Mouse (Mus musculus) limb, embryonic 14.5 days (tissue): ENCODE results near the gene Gck. TPM values are rescaled to one million over a fixed set of nuclear protein-coding genes. Genes with fewer than 3 reads are reported as not detected.
A peak's percentile ranks its signal among the peaks of the same experiment; 100 is the strongest.
"Not testable (repeated sequence)": the region's sequence is repeated elsewhere in the genome, so short reads cannot be mapped to it uniquely, and the experiment has no call there.

Experiments used
- ATAC-seq: fragments of 200-750 bp; cut with Nextera tagmentation; 2 replicates; pipeline ENCODE4 v1.8.0; 2017; ENCODE audit warnings: low read depth, moderate number of reproducible peaks, moderate TSS enrichment; ENCODE audit not compliant: low FRiP score
- DNase-seq: peaks from one replicate; pipeline ENCODE4 v3.0.0-alpha.2; 2015; ENCODE audit warnings: low spot score
- H3K27ac ChIP-seq: fragments of 300-500 bp; sonication (generic); replicated peaks from 2 replicates; pipeline ENCODE4 v1.5.1; 2014; ENCODE audit warnings: low read depth, mild to moderate bottlenecking, low read length, moderate library complexity, mixed read lengths
- H3K27me3 ChIP-seq: fragments of 300-500 bp; sonication (generic); 2 replicates; pipeline ENCODE4 v1.6.1; 2014; ENCODE audit warnings: low read length, mixed read lengths; ENCODE audit not compliant: control insufficient read depth, insufficient read depth
- H3K36me3 ChIP-seq: fragments of 300-500 bp; sonication (generic); 2 replicates; pipeline ENCODE4 v1.6.1; 2014; ENCODE audit warnings: mild to moderate bottlenecking, low read length, moderate library complexity, mixed read lengths; ENCODE audit not compliant: control insufficient read depth, insufficient read depth
- H3K4me1 ChIP-seq: fragments of 300-500 bp; sonication (generic); 2 replicates; pipeline ENCODE4 v1.6.1; 2014; ENCODE audit warnings: antibody characterized with exemption, low read length, mixed read lengths; ENCODE audit not compliant: control insufficient read depth, insufficient read depth
- H3K4me2 ChIP-seq: fragments of 300-500 bp; sonication (generic); replicated peaks from 2 replicates; pipeline ENCODE4 v1.6.1; 2014; ENCODE audit warnings: low read depth, mild to moderate bottlenecking, low read length, moderate library complexity; ENCODE audit not compliant: severe bottlenecking
- H3K4me3 ChIP-seq: fragments of 300-500 bp; sonication (generic); replicated peaks from 2 replicates; pipeline ENCODE4 v1.5.1; 2014; ENCODE audit warnings: low read length
- H3K9ac ChIP-seq: fragments of 300-500 bp; sonication (generic); 2 replicates; pipeline ENCODE4 v1.6.1; 2014; ENCODE audit warnings: mild to moderate bottlenecking, low read depth, low read length, moderate library complexity; ENCODE audit not compliant: severe bottlenecking
- H3K9me3 ChIP-seq: fragments of 300-500 bp; sonication (generic); 2 replicates; pipeline ENCODE4 v1.6.1; 2016; ENCODE audit warnings: low read length; ENCODE audit not compliant: control insufficient read depth
- POLR2A ChIP-seq: fragments of 200-500 bp; IDR thresholded peaks from 2 replicates; pipeline ENCODE4 v1.8.0; 2012; ENCODE audit warnings: inconsistent platforms, mild to moderate bottlenecking, moderate library complexity, borderline replicate concordance; ENCODE audit not compliant: insufficient read depth, insufficient read length; ENCODE audit errors: extremely low read depth
- WGBS: fragments of 180-500 bp; shearing (Covaris S2); extraction: QIAGEN DNeasy Blood & Tissue Kit; methylation state at CpG from one replicate; pipeline ENCODE4 v1.1.7; 2014; 5-methylcytosine and 5-hydroxymethylcytosine counted together
- polyA plus RNA-seq, 2 experiments: library from polyadenylated mRNA; depleted of rRNA in 1 of 2; stranded (reverse) in 1 of 2; unstranded in 1 of 2; fragments of >200 nt; fragmentation: Nextera tagmentation in 1 of 2; extraction: Ambion mirVana in 1 of 2; gene quantifications; 2 replicates each; pipeline versions ENCODE4 v1.2.1 to v1.2.3; 2012 to 2014

The Gck gene
- polyA plus RNA-seq, 2 experiments: 0.74 to 0.83 TPM

DNA sequence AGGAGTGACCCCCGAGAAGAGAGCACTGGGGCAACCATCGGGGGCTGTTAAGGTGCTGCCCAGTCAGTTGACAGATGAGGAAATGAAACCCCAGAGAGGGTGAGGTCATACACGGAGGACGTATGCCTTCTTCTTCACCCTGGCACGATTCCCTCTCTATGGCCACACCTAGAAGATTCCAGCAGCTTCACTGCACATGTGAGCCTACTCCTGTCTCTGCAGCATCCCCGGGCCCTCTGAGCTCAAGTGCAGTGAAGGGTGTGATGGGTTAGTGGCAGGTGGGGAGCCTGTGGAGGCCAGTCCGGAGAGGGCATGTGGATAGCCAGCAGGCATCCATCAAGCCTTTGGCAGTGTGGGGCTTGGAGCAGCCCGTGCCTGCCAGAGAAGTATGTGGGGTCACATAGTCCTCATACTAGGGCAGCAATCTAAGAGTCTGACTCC lies 57.7 kb downstream of the Gck start:
- Histone ChIP-seq H3K9ac (no peak overlapping the region), H3K4me3 (no peak overlapping the region), H3K27ac (no peak overlapping the region), H3K9me3 (no peaks in the 10 kb centered on the region), H3K27me3 (peaks cover 1% of the 10 kb centered on the region; the same call in 1 of the 2 replicates), H3K4me1 (peaks cover 14% of the 10 kb centered on the region), H3K4me2 (no peak overlapping the region), H3K36me3 (no peaks in the 10 kb centered on the region)
- 47% methylated on average over 8 of the region's 8 CpGs for WGBS
- DNase-seq (no peak), ATAC-seq (peak; percentile 41; the same call in 1 of the 2 replicates)
- TF ChIP-seq POLR2A: no peak

DNA sequence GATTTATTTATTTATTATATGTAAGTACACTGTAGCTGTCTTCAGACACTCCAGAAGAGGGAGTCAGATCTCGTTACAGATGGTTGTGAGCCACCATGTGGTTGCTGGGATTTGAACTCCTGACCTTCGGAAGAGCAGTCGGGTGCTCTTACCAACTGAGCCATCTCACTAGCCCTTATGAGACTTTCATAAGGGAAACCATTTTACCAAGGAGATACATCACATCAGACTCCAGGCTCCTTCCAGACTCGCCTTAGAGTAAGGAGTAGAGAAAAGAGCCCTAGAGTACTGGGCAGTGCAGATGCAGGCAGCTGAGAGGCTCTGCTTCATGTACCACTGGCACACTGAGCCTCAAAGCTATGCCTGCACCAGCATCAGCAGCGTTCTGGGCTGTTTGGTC lies 61.3 kb downstream of the Gck start:
- not testable (repeated sequence) for H3K27ac ChIP-seq, H3K9ac ChIP-seq, ATAC-seq, H3K4me2 ChIP-seq, H3K27me3 ChIP-seq, DNase-seq, H3K4me3 ChIP-seq, H3K9me3 ChIP-seq, H3K36me3 ChIP-seq
- WGBS: 47% methylated on average over 5 of the region's 5 CpGs
- peaks cover 15% of the 10 kb centered on the region for H3K4me1 ChIP-seq

DNA sequence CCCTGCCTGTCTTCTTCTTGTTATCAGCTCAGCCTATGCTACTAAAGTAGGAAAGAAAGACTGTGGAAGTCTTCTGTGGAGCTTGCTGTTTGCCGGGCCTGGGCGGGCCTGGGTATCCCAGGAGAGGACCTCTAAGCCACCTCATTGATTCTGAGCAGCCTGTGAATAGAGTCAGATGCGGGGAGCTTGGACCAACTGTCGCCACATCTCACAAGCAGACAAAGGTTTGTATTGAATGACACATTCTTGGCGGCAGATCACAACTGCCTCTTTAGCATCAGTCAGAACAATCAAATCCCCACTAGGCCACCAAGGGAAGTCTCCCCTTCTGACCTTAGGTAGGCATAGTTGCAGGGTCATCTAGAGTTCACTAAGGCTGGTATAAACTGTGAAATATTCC lies 62.6 kb downstream of the Gck start:
- Histone ChIP-seq H3K4me3 (no peak overlapping the region), H3K9ac (no peak overlapping the region), H3K9me3 (no peaks in the 10 kb centered on the region), H3K27me3 (no peaks in the 10 kb centered on the region), H3K27ac (no peak overlapping the region), H3K4me1 (peaks cover 15% of the 10 kb centered on the region), H3K4me2 (no peak overlapping the region), H3K36me3 (no peaks in the 10 kb centered on the region)
- WGBS: 58% methylated on average over 5 of the region's 5 CpGs
- DNase-seq (no peak), ATAC-seq (no peak)
- no peak for TF ChIP-seq POLR2A

DNA sequence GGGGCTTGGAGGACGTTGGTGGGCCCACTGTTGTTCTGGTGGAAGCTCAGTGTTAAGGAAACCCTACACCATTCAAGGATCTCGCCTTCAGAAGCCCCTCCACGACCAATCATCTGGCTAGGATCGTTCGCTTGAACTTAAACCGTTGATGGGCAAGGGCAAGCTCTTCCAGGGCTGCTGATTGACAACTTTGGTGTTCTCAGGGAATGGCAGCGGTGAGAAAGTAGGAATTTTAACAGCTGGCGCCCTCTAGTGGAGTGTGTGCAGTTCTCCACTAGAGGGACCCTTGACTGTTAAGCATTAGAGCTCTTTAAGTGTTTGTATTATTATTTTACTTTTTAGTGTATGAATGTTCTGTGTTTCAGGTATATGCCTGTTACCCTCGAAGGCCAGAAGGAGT lies 63.7 kb downstream of the Gck start:
- WGBS: 19% methylated on average over 9 of the region's 9 CpGs
- Histone ChIP-seq H3K9ac (no peak overlapping the region), H3K4me2 (no peak overlapping the region), H3K4me1 (peaks cover 15% of the 10 kb centered on the region), H3K4me3 (no peak overlapping the region), H3K27ac (no peak overlapping the region), H3K9me3 (no peaks in the 10 kb centered on the region), H3K36me3 (no peaks in the 10 kb centered on the region), H3K27me3 (no peaks in the 10 kb centered on the region)
- no peak; the same call in 1 of the 2 replicates for ATAC-seq
- DNase-seq: peak; percentile 88
- no peak for TF ChIP-seq POLR2A

DNA sequence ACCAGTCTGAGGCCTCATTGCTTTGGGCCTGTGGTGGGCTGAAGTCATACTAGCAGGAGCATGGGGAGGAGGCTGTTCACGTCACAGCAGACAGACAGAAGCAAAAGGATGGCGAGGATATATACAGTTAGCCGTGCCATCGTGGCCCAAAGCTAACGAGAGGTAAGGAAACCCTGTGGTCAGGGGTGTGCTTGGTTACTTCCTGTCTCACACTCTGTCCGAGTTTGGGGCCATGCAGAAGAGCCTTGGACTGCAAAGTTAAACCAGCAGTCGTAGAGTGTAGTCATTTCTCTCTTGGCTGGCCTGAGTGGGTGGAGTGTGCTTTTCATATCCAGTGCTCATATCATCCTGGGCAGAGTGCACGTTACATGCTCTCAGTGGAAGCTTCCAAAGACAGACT lies 67.4 kb downstream of the Gck start:
- Histone ChIP-seq H3K4me3 (no peak overlapping the region), H3K27ac (no peak overlapping the region), H3K4me2 (no peak overlapping the region), H3K9ac (no peak overlapping the region), H3K36me3 (no peaks in the 10 kb centered on the region), H3K27me3 (no peaks in the 10 kb centered on the region), H3K4me1 (peaks cover 7% of the 10 kb centered on the region; the same call in 1 of the 2 replicates), H3K9me3 (no peaks in the 10 kb centered on the region)
- ATAC-seq (no peak), DNase-seq (no peak)
- 67% methylated on average over 8 of the region's 8 CpGs for WGBS
- TF ChIP-seq POLR2A: no peak

DNA sequence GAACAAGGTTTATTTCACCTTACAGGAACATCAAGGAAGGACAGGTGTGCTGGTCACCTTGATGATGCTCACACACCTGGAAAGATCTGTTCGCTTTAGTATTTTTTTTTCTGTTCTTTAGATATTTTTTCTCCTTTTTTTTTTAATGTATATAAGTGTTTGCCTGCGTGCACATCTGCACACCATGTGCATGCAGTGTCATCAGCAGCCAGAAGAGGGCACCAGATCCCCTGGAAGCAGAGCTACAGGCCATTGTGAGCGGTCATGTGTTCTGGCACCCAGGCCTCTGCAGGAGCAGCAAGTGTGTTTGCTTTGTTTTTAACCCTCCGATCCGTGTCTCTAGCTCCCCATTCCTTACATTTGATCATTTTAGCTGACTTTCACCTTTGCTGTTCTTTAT lies 70.0 kb downstream of the Gck start:
- H3K9ac ChIP-seq: no peak overlapping the region
- peaks cover 14% of the 10 kb centered on the region for H3K4me1 ChIP-seq
- WGBS: 56% methylated on average over 5 of the region's 5 CpGs
- H3K4me3 ChIP-seq: no peak overlapping the region
- H3K27me3 ChIP-seq: no peaks in the 10 kb centered on the region
- no peak for TF ChIP-seq POLR2A
- no peak overlapping the region for H3K4me2 ChIP-seq
- H3K36me3 ChIP-seq: peaks cover 14% of the 10 kb centered on the region
- no peak for DNase-seq
- no peaks in the 10 kb centered on the region for H3K9me3 ChIP-seq
- ATAC-seq: no peak
- H3K27ac ChIP-seq: no peak overlapping the region
